Mouse (Mus musculus) cerebellum, adult 2 months (tissue): Measurements from ENCODE around the gene Mtrr. TPM values are rescaled to one million over a fixed set of nuclear protein-coding genes. Genes with fewer than 3 reads are reported as not detected.

Source experiments
- DNase-seq, 2 experiments: peaks; one replicate each; pipeline ENCODE4 v3.0.0; 2021
- H3K27ac ChIP-seq: fragments of 200-500 bp; 2 replicates; pipeline ENCODE4 v1.5.1; 2012; ENCODE audit warnings: low read length, control low read depth, inconsistent platforms; ENCODE audit not compliant: insufficient read depth
- H3K27me3 ChIP-seq: fragments of 200-500 bp; 2 replicates; pipeline ENCODE4 v1.6.1; 2012; ENCODE audit warnings: inconsistent platforms, mild to moderate bottlenecking, low read length, moderate library complexity; ENCODE audit not compliant: control insufficient read depth, insufficient read depth
- H3K4me1 ChIP-seq: fragments of 200-500 bp; 2 replicates; pipeline ENCODE4 v1.6.1; 2011; ENCODE audit warnings: low read length; ENCODE audit not compliant: control insufficient read depth, insufficient read depth
- H3K4me3 ChIP-seq: fragments of 200-500 bp; replicated peaks from 2 replicates; pipeline ENCODE3; 2011; ENCODE audit warnings: mild to moderate bottlenecking, low read depth, low read length, control low read depth; ENCODE audit not compliant: insufficient read depth
- CTCF ChIP-seq: fragments of 200-500 bp; IDR thresholded peaks from 2 replicates; pipeline ENCODE4 v1.5.1; 2011; ENCODE audit warnings: low read depth, mild to moderate bottlenecking, control low read depth, low read length, moderate library complexity, borderline replicate concordance; ENCODE audit not compliant: insufficient read depth
- POLR2A ChIP-seq: fragments of 200-500 bp; IDR thresholded peaks from 2 replicates; pipeline ENCODE4 v1.6.1; 2011; ENCODE audit warnings: low read length, control low read depth, borderline replicate concordance; ENCODE audit not compliant: insufficient read depth
- WGBS: fragments of 180-500 bp; shearing (Covaris S2); methylation state at CpG from one replicate; pipeline ENCODE4 v1.1.7; 2018; 5-methylcytosine and 5-hydroxymethylcytosine counted together
- polyA plus RNA-seq: library from polyadenylated mRNA; depleted of rRNA; stranded (reverse); fragments of >200 nt; gene quantifications from 2 replicates; pipeline ENCODE4 v1.2.3, GENCODE M21; 2012

Mtrr gene
- polyA plus RNA-seq, 1 experiment = 12.5 TPM

- no peaks in the 10 kb centered on the region; the same call in 1 of the 2 replicates for H3K4me1 ChIP-seq
- DNase-seq = no peak
- no peak overlapping the region for H3K4me3 ChIP-seq
- H3K27me3 ChIP-seq = no peaks in the 10 kb centered on the region
- H3K27ac ChIP-seq = no peak overlapping the region
- TF ChIP-seq CTCF = no peak
- TF ChIP-seq POLR2A = no peak
Observed at GRCm38 (mm10) chr13:68598953-68599352, 17.0 kb upstream of the Mtrr start.

- no peak for DNase-seq
- TF ChIP-seq CTCF = no peak
- H3K4me3 ChIP-seq = no peak overlapping the region
- no peaks in the 10 kb centered on the region for H3K27me3 ChIP-seq
- no peak overlapping the region for H3K27ac ChIP-seq
- H3K4me1 ChIP-seq = no peaks in the 10 kb centered on the region; the same call in 1 of the 2 replicates
- WGBS = 18% methylated on average over 13 of the region's 13 CpGs
Observed at GRCm38 (mm10) chr13:68597667-68598066, 15.7 kb upstream of the Mtrr start.

DNA sequence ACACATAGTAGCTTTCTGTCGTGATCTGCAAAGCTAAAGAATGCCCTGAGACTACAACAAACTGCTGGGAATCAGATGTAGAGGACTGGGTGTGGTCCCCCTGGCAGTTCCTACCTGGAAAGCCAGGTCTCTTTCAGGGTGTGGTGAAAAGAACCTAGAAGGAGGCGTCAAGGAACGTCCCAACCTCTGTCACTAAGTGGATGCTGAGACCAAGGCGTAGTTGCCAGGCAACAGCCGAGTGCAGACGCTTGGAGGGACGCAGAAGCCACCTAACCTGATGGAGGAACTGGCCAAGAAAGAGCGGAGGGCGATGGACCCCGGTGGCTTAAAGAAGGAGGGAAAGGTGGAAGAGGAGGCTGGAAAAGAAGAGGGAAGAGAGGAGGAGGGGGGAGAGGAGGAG lies 15.2 kb upstream of the Mtrr start, which contains the start of gene 1700001L19Rik:
Gene 1700001L19Rik, plus strand, starts transcription at position 223 of the 400 bp plus-strand sequence.
- no peak within 1 kb of the TSS for H3K27ac ChIP-seq
- TF ChIP-seq POLR2A = no peak
- no peak for TF ChIP-seq CTCF
- H3K4me3 ChIP-seq = no peak within 1 kb of the TSS
- 8% methylated on average over 10 of the region's 10 CpGs for WGBS
- H3K4me1 ChIP-seq = no peaks in the 10 kb centered on the region; the same call in 1 of the 2 replicates
- H3K27me3 ChIP-seq = no peaks in the 10 kb centered on the region
- DNase-seq = no peak

GRCm38 (mm10) chr13:68593797-68594196 lies 11.8 kb upstream of the Mtrr start:
- Histone ChIP-seq H3K4me1 (no peaks in the 10 kb centered on the region; the same call in 1 of the 2 replicates), H3K27me3 (no peaks in the 10 kb centered on the region), H3K4me3 (no peak overlapping the region), H3K27ac (no peak overlapping the region)
- DNase-seq = no peak
- TF ChIP-seq POLR2A (no peak), CTCF (no peak)
- 70% methylated on average over 1 of the region's 1 CpGs for WGBS

DNA sequence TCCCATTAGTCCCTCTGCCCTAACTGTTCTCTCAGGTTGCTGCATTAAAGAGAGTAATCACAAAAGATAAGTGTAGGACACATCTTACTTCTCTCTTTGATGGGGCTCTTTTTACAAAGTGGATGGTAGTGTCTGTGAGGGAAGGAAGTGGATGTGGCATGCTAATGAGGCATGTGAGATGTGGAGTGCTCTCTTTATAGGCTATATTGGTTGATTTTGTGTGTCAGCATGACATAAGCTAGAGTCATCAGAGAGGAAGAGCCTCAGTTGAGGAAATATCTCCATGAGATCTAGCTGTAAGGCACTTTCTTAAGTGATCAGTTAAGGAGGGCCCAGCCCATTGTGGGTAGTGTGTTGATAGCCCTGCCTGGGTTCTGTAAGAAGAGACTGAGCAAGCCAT lies 6.4 kb upstream of the Mtrr start:
- no peaks in the 10 kb centered on the region for H3K4me1 ChIP-seq
- H3K27me3 ChIP-seq = no peaks in the 10 kb centered on the region
- H3K4me3 ChIP-seq = no peak overlapping the region
- no peak for DNase-seq
- no peak overlapping the region for H3K27ac ChIP-seq
- TF ChIP-seq POLR2A (no peak), CTCF (no peak)

GRCm38 (mm10) chr13:68585441-68585840 lies 3.5 kb upstream of the Mtrr start:
- H3K27ac ChIP-seq = no peak overlapping the region
- no peaks in the 10 kb centered on the region; the same call in 1 of the 2 replicates for H3K4me1 ChIP-seq
- TF ChIP-seq POLR2A (no peak), CTCF (no peak)
- no peaks in the 10 kb centered on the region for H3K27me3 ChIP-seq
- DNase-seq = no peak
- no peak overlapping the region for H3K4me3 ChIP-seq
- WGBS = 37% methylated on average over 7 of the region's 7 CpGs

DNA sequence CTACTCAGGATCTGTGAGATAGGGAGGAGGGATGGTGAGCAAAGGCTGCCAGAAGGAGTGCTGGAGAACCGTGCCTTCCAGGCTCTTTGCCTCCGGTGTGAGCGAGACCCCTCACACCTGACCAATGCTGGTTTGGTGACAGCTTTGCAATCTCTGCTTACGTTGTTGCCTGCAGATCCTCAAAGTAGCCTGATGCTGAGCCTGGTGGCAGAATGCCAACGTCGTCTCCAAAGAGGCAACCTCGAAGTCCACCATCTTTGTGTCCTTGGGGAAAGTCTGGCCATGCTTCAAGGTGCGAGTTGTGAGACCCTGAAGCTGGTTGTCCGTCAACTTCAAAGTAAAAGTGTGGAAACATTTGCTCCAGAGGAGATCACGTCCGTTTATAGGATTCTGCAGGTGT lies 2.0 kb upstream of the Mtrr start:
- WGBS = 86% methylated on average over 11 of the region's 11 CpGs

DNA sequence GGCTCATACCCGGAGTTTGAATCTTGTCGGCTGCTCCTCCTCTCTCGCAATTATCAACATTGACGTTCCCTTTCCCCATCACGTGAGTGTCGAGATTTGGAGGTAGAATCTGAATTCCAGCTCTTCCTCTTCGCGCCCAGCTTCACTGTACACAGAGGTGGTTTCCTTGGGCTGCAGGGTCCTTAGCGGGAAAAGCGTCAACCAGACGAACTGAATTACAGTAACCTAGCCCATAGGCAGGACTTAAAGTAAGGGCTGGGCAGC lies 500 bp upstream of the Mtrr start:
- under 1% methylated on average over 11 of the region's 11 CpGs for WGBS

More for the DNA sequence above, 2.0 kb upstream of the Mtrr start:
- H3K27me3 ChIP-seq = no peaks in the 10 kb centered on the region
- no peaks in the 10 kb centered on the region; the same call in 1 of the 2 replicates for H3K4me1 ChIP-seq
- no peak overlapping the region for H3K27ac ChIP-seq
- peak; percentile 13 to 24 for DNase-seq
- TF ChIP-seq CTCF (no peak), POLR2A (no peak)
- H3K4me3 ChIP-seq = no peak overlapping the region

GRCm38 (mm10) chr13:68581086-68581740 lies 736 bp downstream of the Mtrr start:
- WGBS = 19% methylated on average over 14 of the region's 14 CpGs
- DNase-seq = no peak
- H3K4me1 ChIP-seq = no peaks in the 10 kb centered on the region; the same call in 1 of the 2 replicates
- TF ChIP-seq CTCF (no peak), POLR2A (no peak)
- H3K27ac ChIP-seq = no peak overlapping the region
- H3K27me3 ChIP-seq = no peaks in the 10 kb centered on the region
- H3K4me3 ChIP-seq = peak overlapping the region; percentile 86

More for the DNA sequence above, 500 bp upstream of the Mtrr start:
- H3K27me3 ChIP-seq = no peaks in the 10 kb centered on the region
- peak overlapping the region; percentile 9; the same call in 1 of the 2 replicates for H3K27ac ChIP-seq
- H3K4me3 ChIP-seq = peak overlapping the region; percentile 86
- no peaks in the 10 kb centered on the region; the same call in 1 of the 2 replicates for H3K4me1 ChIP-seq
- DNase-seq = no peak
- TF ChIP-seq POLR2A (no peak), CTCF (no peak)
